Mouse (Mus musculus) MEL-GATA-1-ER (cell line): ENCODE results near the gene Padi3.
A peak's percentile ranks its signal among the peaks of the same experiment; 100 is the strongest.

Source experiments
- DNase-seq: peaks from one replicate; pipeline ENCODE4 v3.0.0-alpha.2; 2012; ENCODE audit warnings: low read depth; ENCODE audit errors: extremely low read depth

The Padi3 gene

GRCm38 (mm10) chr4:140782821-140783220 is 27.6 kb downstream of the Padi3 start:
- no peak for DNase-seq

GRCm38 (mm10) chr4:140780507-140780906 is 29.9 kb downstream of the Padi3 start:
- no peak for DNase-seq

DNA sequence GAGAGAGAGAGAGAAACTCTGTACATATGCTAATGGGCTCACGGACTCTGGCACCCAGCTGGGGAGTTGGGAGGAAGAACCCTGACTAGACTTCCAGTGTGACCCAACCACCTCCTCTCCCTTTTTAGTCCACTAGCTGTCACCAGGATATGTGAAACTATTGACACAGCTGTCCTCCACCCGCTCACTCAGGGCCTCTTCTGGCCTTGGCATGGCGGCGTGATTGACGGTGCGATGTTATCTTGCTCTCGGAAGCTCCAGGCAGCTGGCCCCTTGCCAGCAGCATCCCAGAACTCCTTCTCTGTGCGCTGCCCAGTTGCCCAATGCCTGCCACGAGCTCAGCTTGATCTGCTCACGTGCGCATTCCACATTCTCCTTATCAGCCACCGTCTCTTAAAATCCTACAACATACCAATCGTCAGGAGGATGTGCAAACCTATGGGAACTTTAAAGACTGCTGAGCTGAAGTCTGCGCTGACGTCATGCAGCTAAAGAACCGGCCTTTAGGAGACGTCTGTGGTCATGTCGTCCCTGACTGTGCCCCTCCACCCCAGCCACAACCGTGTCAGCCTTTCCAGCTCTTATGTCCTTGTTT is 30.5 kb downstream of the Padi3 start:
- no peak for DNase-seq

GRCm38 (mm10) chr4:140776623-140777022 is 33.8 kb downstream of the Padi3 start:
- no peak for DNase-seq

- DNase-seq = no peak
These were observed 34.6 kb downstream of the Padi3 start for GRCm38 (mm10) chr4:140775876-140776275.

GRCm38 (mm10) chr4:140774893-140775292 is 35.6 kb downstream of the Padi3 start:
- no peak for DNase-seq

DNA sequence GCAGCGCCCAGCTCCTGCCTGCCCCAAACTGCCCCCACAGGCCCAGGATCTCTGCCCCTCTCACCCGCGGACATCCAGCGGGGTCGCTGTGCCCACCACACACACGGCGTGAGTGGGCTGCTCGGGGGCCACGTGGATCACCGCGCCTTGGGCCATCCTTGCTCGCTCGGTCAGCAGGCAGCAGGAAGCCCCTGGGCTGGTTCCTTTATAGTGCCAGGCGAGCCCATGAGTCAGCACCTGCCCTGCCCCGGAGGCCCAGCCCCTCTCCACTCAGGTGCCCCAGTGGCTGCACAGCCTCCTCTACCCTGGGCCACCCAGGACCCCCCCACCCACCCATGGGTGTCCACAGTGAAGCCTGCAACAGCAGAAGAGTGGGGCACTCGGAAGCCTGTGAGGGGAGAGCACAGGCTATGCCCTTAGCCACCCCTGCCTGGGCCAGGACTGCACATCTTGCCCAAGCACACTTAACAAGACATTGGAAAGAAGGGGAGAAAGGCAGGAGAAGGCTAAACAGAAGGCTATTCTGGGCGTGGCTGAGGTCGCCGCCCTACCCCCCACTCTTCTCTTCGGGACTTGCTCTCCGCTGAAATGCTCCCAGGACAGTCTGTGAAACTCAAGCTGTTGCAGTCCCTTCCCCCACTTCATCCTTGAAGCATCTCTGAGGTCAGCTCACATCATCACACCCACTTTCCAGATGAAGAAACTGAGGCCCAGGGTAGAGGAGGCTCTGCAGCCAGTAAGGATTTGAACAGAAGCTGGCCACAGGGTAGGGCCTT is 36.2 kb downstream of the Padi3 start, which contains the start of gene Padi4:
Gene Padi4, minus strand, starts transcription at position 212 of the 776 bp plus-strand sequence.
- no peak for DNase-seq

DNA sequence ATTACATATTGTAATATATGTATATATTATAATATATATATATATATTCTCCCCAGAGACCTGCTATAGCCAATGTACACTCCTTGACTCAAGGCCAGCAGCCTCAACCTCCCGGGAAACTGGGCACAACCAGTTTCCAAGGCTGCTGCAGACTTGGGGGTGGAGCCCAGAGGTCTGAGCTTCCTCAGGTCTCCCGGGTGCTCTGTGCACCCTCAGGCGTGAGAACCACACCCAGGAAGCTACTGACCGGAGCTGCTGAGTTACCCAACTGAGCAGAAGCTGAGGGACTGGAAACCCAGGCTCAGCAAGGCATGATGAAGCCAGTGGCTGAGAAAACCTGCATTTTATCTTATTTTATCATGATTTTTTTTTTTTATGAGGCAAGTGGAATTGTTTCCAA is 39.4 kb downstream of the Padi3 start:
- DNase-seq = no peak

GRCm38 (mm10) chr4:140770433-140770832 is 40.0 kb downstream of the Padi3 start:
- peak; percentile 18 for DNase-seq

DNA sequence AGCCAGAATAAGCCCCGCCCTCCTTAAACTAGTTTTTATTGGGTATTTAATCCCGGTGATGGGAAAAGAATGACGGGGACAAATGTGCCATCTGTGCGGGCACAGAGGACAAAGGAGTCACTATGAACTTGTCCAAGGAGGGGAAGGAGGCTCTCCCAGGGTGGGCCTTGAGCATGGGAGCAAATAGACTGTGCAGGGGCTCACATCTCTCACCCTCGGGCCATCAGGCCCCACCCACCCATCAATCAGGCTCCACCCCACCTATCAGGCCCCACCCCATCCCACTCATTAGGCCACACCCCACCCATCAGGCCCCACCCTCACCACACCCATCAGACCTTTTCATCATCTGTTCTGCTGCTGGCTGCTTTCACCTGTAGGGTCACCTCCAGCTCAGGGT is 41.5 kb downstream of the Padi3 start:
- DNase-seq = no peak

- no peak for DNase-seq
These were observed 44.5 kb downstream of the Padi3 start for GRCm38 (mm10) chr4:140765936-140766335.

GRCm38 (mm10) chr4:140763158-140763557 is 47.3 kb downstream of the Padi3 start:
- peak; percentile 36 for DNase-seq

GRCm38 (mm10) chr4:140761601-140762000 is 48.8 kb downstream of the Padi3 start:
- no peak for DNase-seq

GRCm38 (mm10) chr4:140755811-140756210 is 54.6 kb downstream of the Padi3 start:
- DNase-seq = no peak

- DNase-seq = no peak
These were observed 57.1 kb downstream of the Padi3 start for GRCm38 (mm10) chr4:140753366-140753765.

DNA sequence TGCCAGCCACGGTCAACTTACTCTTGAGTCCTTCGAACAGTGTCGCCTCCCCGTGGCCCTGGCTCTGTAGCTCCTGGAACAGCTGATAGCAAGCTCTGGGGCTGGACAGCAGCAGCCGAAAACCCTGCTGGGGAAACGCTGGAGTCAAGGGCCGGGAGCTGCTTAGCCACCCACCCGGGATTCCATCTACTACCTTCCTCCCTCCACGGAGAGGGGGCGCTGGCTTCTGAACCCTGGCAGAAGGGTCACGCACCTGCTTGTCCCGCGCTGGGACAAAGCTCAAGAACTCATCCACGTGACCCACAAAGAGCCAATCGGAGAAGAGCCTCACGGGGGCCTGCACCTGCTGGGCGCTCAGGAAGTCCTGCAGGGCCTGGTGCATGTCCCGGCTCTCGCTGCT is 60.1 kb downstream of the Padi3 start:
- DNase-seq = no peak

DNA sequence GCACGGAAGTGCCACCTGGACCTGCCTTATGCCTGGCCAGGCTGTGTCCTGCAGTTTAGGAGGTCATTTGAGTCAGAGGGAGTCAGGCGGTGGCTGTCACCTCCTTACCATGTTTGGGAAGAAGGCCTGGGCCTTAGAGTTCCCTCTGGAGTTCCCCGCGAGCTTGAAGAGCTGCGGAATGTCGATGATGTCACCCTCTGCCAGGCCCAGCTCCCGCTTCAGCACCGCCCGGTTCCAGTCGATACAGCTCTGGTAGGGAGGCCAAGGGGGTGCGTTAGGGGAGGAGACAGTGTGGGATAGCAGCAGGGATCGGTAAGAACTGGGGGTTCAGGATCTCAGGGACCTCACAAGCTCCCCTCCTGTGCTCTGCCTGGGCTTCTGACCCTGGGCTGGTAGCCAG is 62.5 kb downstream of the Padi3 start:
- DNase-seq = no peak

DNA sequence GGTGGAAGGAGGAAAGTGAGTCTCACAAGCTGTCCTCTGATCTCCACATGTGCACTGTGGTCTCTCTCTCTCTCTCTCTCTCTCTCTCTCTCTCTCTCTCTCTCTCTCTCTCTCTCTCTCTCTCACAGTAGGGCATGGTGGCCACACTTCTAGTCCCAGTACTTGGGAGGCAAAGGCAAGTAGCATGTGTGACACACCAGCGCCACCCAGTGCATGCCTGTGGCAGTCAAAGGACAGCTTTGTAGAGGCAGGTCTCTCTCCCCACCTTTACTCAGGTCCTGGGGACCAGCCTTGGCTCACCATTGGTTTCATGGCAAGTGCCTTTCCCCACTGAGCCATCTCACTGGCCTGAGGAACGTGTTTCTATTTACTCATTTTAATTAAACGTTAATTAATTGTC is 65.8 kb downstream of the Padi3 start:
- peak; percentile 48 for DNase-seq

GRCm38 (mm10) chr4:140743086-140743485 is 67.4 kb downstream of the Padi3 start:
- no peak for DNase-seq

GRCm38 (mm10) chr4:140742543-140742942 is 67.9 kb downstream of the Padi3 start, which contains the start of gene Padi6:
Gene Padi6, minus strand, starts transcription at chr4:140742643.
- no peak for DNase-seq

- DNase-seq = no peak
These were observed 69.0 kb downstream of the Padi3 start for GRCm38 (mm10) chr4:140741401-140741800.

DNA sequence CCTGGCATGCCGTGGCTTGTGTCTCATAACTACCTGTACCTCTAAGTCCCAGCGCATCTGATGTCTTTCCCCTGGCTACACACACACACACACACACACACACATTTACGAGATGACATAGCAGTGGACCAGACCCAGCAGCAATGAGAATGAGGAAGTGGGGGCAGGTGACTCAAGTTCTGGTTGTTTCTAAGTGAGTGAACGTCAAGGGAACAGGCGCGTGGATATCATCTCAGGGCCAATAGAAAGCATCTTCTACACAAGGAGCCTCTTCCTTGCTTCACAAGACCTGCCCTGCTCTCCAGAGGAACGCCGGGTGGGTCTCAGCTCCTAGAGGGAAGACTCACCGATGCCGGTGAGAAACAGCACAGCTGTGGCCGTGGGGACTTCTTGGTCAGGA is 69.8 kb downstream of the Padi3 start:
- DNase-seq = peak; percentile 33
